Mouse (Mus musculus) midbrain, embryonic 12.5 days (tissue): ENCODE results near the gene C130026I21Rik. TPM values are rescaled to one million over a fixed set of nuclear protein-coding genes. Genes with fewer than 3 reads are reported as not detected.
"Not testable (repeated sequence)": the region's sequence is repeated elsewhere in the genome, so short reads cannot be mapped to it uniquely, and the experiment has no call there.

ENCODE experiments used
- ATAC-seq: fragments of 200-750 bp; cut with Nextera tagmentation; 2 replicates; pipeline ENCODE4 v1.8.0; 2017; ENCODE audit warnings: low read depth, moderate TSS enrichment, moderate library complexity; ENCODE audit not compliant: low FRiP score
- H3K27ac ChIP-seq: fragments of 300-500 bp; sonication (generic); replicated peaks from 2 replicates; pipeline ENCODE4 v1.5.1; 2016; ENCODE audit warnings: mild to moderate bottlenecking
- H3K27me3 ChIP-seq: fragments of 300-500 bp; sonication (generic); 2 replicates; pipeline ENCODE4 v1.6.1; 2016; ENCODE audit warnings: mild to moderate bottlenecking
- H3K36me3 ChIP-seq: fragments of 300-500 bp; sonication (generic); 2 replicates; pipeline ENCODE4 v1.6.1; 2016
- H3K4me1 ChIP-seq: fragments of 300-500 bp; sonication (generic); 2 replicates; pipeline ENCODE4 v1.6.1; 2016
- H3K4me2 ChIP-seq: fragments of 300-500 bp; sonication (generic); replicated peaks from 2 replicates; pipeline ENCODE4 v1.6.1; 2016; ENCODE audit warnings: mild to moderate bottlenecking, moderate library complexity
- H3K4me3 ChIP-seq: fragments of 300-500 bp; sonication (generic); 2 replicates; pipeline ENCODE4 v1.5.1; 2016; ENCODE audit warnings: mild to moderate bottlenecking
- H3K9ac ChIP-seq: fragments of 300-500 bp; sonication (generic); replicated peaks from 2 replicates; pipeline ENCODE4 v1.6.1; 2016; ENCODE audit warnings: mild to moderate bottlenecking, moderate library complexity
- H3K9me3 ChIP-seq: fragments of 300-500 bp; sonication (generic); 2 replicates; pipeline ENCODE4 v1.6.1; 2016; ENCODE audit warnings: mild to moderate bottlenecking
- WGBS: fragments of 180-500 bp; shearing (Covaris S2); methylation state at CpG from one replicate; pipeline ENCODE4 v1.1.7; 2016; 5-methylcytosine and 5-hydroxymethylcytosine counted together
- polyA plus RNA-seq: library from polyadenylated mRNA; unstranded; fragments of >200 nt; fragmentation: Nextera tagmentation; extraction: Ambion mirVana; gene quantifications from 2 replicates; pipeline ENCODE4 v1.2.1, GENCODE M21; 2016

C130026I21Rik gene
- polyA plus RNA-seq, 1 experiment from 2014 or later: not detected

- H3K4me3 ChIP-seq, H3K36me3 ChIP-seq, H3K9me3 ChIP-seq, H3K27ac ChIP-seq, H3K4me2 ChIP-seq, ATAC-seq, H3K27me3 ChIP-seq, H3K9ac ChIP-seq, H3K4me1 ChIP-seq: not testable (repeated sequence)
- WGBS: 38% methylated on average over 1 of the region's 3 CpGs
These were observed 178.2 kb downstream of the C130026I21Rik start for GRCm38 (mm10) chr1:85092169-85092568.

DNA sequence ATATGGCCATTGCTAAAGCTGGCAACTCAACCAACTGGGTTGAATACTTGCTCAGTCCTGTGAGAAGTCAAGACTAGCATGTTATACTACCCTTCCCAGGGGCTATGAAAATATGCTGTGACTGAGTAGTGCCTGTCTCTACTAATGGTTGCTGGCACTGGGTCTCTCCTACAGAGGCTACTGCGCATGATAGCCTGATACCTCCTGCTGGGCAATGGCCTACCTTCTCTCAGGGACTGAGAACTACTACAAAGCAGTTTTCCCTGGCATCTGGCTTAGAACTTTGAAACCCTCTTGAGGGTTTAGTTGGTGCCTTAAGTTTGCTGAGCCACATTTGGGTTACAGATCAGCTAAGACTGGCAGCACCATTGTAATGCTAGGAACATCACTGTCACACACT is 184.2 kb downstream of the C130026I21Rik start:
- WGBS: 66% methylated on average over 1 of the region's 1 CpGs
- H3K9ac ChIP-seq, H3K9me3 ChIP-seq, H3K4me3 ChIP-seq, H3K27ac ChIP-seq, H3K27me3 ChIP-seq, H3K4me2 ChIP-seq, ATAC-seq, H3K36me3 ChIP-seq, H3K4me1 ChIP-seq: not testable (repeated sequence)

GRCm38 (mm10) chr1:85084803-85085202 is 185.6 kb downstream of the C130026I21Rik start:
- H3K4me2 ChIP-seq, ATAC-seq, H3K9me3 ChIP-seq, H3K27me3 ChIP-seq, H3K4me3 ChIP-seq, H3K4me1 ChIP-seq, H3K27ac ChIP-seq, H3K36me3 ChIP-seq, H3K9ac ChIP-seq: not testable (repeated sequence)
- 56% methylated on average over 3 of the region's 3 CpGs for WGBS

DNA sequence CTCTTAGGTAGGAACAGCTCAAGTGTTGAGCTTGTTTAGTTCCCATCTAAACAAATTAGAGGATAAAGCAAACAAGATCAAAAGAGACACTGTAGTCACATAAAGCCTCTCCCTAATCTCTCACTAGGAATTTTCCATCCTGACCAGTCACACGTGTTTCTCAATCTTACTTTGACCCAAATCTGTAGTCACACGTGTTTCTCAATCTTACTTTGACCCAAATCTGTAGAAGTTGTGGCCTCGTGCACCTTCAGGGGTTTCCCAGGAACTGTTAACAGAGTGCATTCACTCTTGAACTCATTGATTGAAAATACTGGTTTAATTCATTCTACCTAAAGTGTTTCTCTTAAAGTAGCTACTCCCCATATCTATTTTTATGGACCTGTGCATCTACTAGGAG is 197.3 kb downstream of the C130026I21Rik start:
- ATAC-seq: not testable (repeated sequence)

GRCm38 (mm10) chr1:85071690-85072089 is 198.7 kb downstream of the C130026I21Rik start:
- H3K27ac ChIP-seq, H3K9me3 ChIP-seq, ATAC-seq, H3K4me3 ChIP-seq, H3K9ac ChIP-seq, H3K36me3 ChIP-seq, H3K27me3 ChIP-seq, H3K4me1 ChIP-seq, H3K4me2 ChIP-seq: not testable (repeated sequence)
- 62% methylated on average over 3 of the region's 3 CpGs for WGBS

More for the DNA sequence above, 197.3 kb downstream of the C130026I21Rik start:
- not testable (repeated sequence) for H3K9me3 ChIP-seq, H3K36me3 ChIP-seq, H3K27ac ChIP-seq, H3K4me1 ChIP-seq, H3K27me3 ChIP-seq, H3K4me2 ChIP-seq, H3K9ac ChIP-seq, H3K4me3 ChIP-seq
- WGBS: 62% methylated on average over 3 of the region's 3 CpGs

DNA sequence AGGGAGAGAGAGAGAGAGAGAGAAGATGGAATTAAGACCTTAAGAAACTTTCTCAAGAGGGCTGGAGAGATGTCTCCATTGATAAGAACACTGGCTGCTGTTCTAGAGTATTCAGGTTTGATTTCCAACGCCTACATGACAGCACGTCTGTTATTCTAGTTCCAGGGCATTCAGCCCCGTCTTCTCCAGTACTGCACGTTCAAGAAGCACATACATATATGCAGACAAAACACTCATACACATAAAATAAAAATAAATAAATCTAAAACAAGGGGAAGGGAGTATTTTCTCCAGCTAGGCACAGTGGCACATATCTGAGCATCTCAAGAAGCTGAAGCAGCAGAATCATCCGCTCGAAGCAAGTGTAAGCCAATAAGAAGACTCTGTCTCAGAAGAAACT is 234.6 kb downstream of the C130026I21Rik start:
- WGBS: 79% methylated on average over 6 of the region's 6 CpGs
- not testable (repeated sequence) for H3K4me2 ChIP-seq, H3K36me3 ChIP-seq, ATAC-seq, H3K27me3 ChIP-seq, H3K27ac ChIP-seq, H3K4me1 ChIP-seq, H3K4me3 ChIP-seq, H3K9me3 ChIP-seq, H3K9ac ChIP-seq

GRCm38 (mm10) chr1:85034394-85034793 is 236.0 kb downstream of the C130026I21Rik start:
- not testable (repeated sequence) for H3K4me1 ChIP-seq, H3K9ac ChIP-seq, H3K4me3 ChIP-seq, H3K27me3 ChIP-seq, H3K9me3 ChIP-seq, ATAC-seq, H3K27ac ChIP-seq, H3K36me3 ChIP-seq, H3K4me2 ChIP-seq
- WGBS: 83% methylated on average over 3 of the region's 4 CpGs

GRCm38 (mm10) chr1:85033616-85034015 is 236.8 kb downstream of the C130026I21Rik start:
- WGBS: 92% methylated on average over 6 of the region's 6 CpGs
- not testable (repeated sequence) for H3K27me3 ChIP-seq, H3K27ac ChIP-seq, H3K9ac ChIP-seq, ATAC-seq, H3K4me1 ChIP-seq, H3K4me3 ChIP-seq, H3K9me3 ChIP-seq, H3K4me2 ChIP-seq, H3K36me3 ChIP-seq

GRCm38 (mm10) chr1:85030211-85030610 is 240.2 kb downstream of the C130026I21Rik start:
- H3K9me3 ChIP-seq, H3K9ac ChIP-seq, H3K27ac ChIP-seq, ATAC-seq, H3K4me2 ChIP-seq, H3K36me3 ChIP-seq, H3K4me3 ChIP-seq, H3K4me1 ChIP-seq, H3K27me3 ChIP-seq: not testable (repeated sequence)
- 55% methylated on average over 13 of the region's 14 CpGs for WGBS

- not testable (repeated sequence) for H3K9me3 ChIP-seq, H3K4me1 ChIP-seq, H3K27ac ChIP-seq, H3K4me3 ChIP-seq, ATAC-seq, H3K27me3 ChIP-seq, H3K4me2 ChIP-seq, H3K36me3 ChIP-seq, H3K9ac ChIP-seq
- WGBS: 96% methylated on average over 13 of the region's 13 CpGs
These were observed 258.4 kb downstream of the C130026I21Rik start for GRCm38 (mm10) chr1:85011933-85012332.

DNA sequence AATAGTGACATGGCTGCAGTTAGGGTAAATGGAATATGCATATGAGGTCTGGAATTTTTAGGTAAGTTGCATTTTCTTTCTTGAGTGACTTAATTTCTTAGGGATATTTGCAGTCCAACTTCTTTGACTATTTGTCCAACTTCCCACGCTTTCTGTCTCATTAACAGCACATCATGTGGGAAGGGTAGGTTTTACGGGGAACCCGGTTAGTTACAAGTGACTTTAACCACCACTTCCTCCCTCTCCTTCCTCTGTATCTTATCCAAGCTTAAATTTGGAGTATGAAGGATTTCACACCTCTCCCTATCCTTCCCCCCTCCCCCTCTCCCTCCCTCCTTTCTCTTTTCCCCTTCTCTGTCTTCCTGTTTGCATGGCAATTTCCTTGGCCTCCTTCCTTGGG is 259.4 kb downstream of the C130026I21Rik start:
- not testable (repeated sequence) for H3K4me1 ChIP-seq, H3K9me3 ChIP-seq, H3K4me2 ChIP-seq, ATAC-seq, H3K27me3 ChIP-seq, H3K36me3 ChIP-seq, H3K4me3 ChIP-seq, H3K27ac ChIP-seq, H3K9ac ChIP-seq
- 100% methylated on average over 3 of the region's 3 CpGs for WGBS

DNA sequence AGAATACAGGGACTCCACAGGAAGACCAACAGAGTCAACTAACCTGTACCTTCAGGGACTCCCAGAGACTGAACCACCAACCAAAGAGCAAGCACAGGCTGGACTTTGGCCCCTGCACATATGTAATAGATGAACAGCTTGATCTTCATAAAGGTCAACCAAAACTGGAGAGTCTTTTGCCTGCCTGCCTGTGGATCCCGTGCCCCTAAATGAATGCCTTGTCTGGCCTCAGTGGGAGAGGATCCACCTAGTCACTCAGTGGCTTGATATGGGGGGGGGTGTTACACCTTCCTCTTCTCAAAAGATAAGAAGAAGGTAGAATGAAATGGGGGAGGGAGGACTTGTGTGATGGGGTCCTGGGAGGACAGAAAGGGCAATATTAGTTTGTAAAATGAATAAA is 262.6 kb downstream of the C130026I21Rik start:
- H3K9ac ChIP-seq, H3K4me3 ChIP-seq, H3K9me3 ChIP-seq: not testable (repeated sequence)

GRCm38 (mm10) chr1:84999241-84999640 is 271.1 kb downstream of the C130026I21Rik start:
- ATAC-seq, H3K36me3 ChIP-seq, H3K4me3 ChIP-seq, H3K4me1 ChIP-seq, H3K27ac ChIP-seq, H3K4me2 ChIP-seq, H3K27me3 ChIP-seq, H3K9ac ChIP-seq, H3K9me3 ChIP-seq: not testable (repeated sequence)
- 96% methylated on average over 8 of the region's 12 CpGs for WGBS

More for the DNA sequence above, 262.6 kb downstream of the C130026I21Rik start:
- H3K4me2 ChIP-seq, H3K36me3 ChIP-seq, H3K27ac ChIP-seq, H3K27me3 ChIP-seq, ATAC-seq, H3K4me1 ChIP-seq: not testable (repeated sequence)
- WGBS: 65% methylated on average over 1 of the region's 1 CpGs
